Mouse (Mus musculus): Measurements from ENCODE around the gene Fxr1. TPM values are rescaled to one million over a fixed set of nuclear protein-coding genes. Genes with fewer than 3 reads are reported as not detected.
A peak's percentile ranks its signal among the peaks of the same experiment; 100 is the strongest.
"Not testable (repeated sequence)": the region's sequence is repeated elsewhere in the genome, so short reads cannot be mapped to it uniquely, and the experiment has no call there.

The Fxr1 gene
- total RNA-seq (2021): 10 to 100 TPM; 64.5 to 66.0 TPM
- long read RNA-seq, experiment 1, partial matches to known transcripts: 10 of 24 reads
- long read RNA-seq, experiment 1, other reads (novel, unspliced or antisense): 7 of 24 reads
- long read RNA-seq, experiment 2, partial matches to known transcripts: 4 of 10 reads
- long read RNA-seq, experiment 2, other reads (novel, unspliced or antisense): 3 of 10 reads

- DNase-seq (ENCODE audit: low spot score in 2 of 2): peak; percentile 75 to 83
- intact Hi-C loops (cut with DNase I): no loop called here
Measured at GRCm38 (mm10) chr3:34019540-34020381, at the start of gene Fxr1. TSS of gene Fxr1 (plus strand) at chr3:34019943.

GRCm38 (mm10) chr3:33979395-33979794 is 40.3 kb upstream of the Fxr1 start:
- intact Hi-C loops (cut with DNase I): no loop called here
- no peak for DNase-seq (ENCODE audit: low spot score in 2 of 2)

GRCm38 (mm10) chr3:33982746-33983145 is 37.0 kb upstream of the Fxr1 start:
- intact Hi-C loops (cut with DNase I): no loop called here
- no peak for DNase-seq (ENCODE audit: low spot score in 2 of 2)

- no peak for DNase-seq (ENCODE audit: low spot score in 2 of 2)
- intact Hi-C loops (cut with DNase I): no loop called here
Measured at GRCm38 (mm10) chr3:33989302-33989701, 30.4 kb upstream of the Fxr1 start.

GRCm38 (mm10) chr3:33990451-33990850 is 29.3 kb upstream of the Fxr1 start:
- intact Hi-C loops (cut with DNase I): no loop called here
- no peak for DNase-seq (ENCODE audit: low spot score in 2 of 2)

- intact Hi-C loops (cut with DNase I): no loop called here
- DNase-seq (ENCODE audit: low spot score in 2 of 2): peak in 1 of 2 experiments; percentile 6
Measured at GRCm38 (mm10) chr3:33990921-33991320, 28.8 kb upstream of the Fxr1 start.

- intact Hi-C loops (cut with DNase I): no loop called here
- no peak for DNase-seq (ENCODE audit: low spot score in 2 of 2)
Measured at GRCm38 (mm10) chr3:33993421-33994126, 26.2 kb upstream of the Fxr1 start.

GRCm38 (mm10) chr3:33994127-33994488 is 25.6 kb upstream of the Fxr1 start:
- no peak for DNase-seq (ENCODE audit: low spot score in 2 of 2)
- intact Hi-C loops (cut with DNase I): no loop called here

- DNase-seq (ENCODE audit: low spot score in 2 of 2); intact Hi-C loops (cut with DNase I): not testable (repeated sequence)
Measured at GRCm38 (mm10) chr3:34001691-34002090, 18.1 kb upstream of the Fxr1 start.

- no peak for DNase-seq (ENCODE audit: low spot score in 2 of 2)
- intact Hi-C loops (cut with DNase I): no loop called here
Measured at GRCm38 (mm10) chr3:34003860-34004259, 15.9 kb upstream of the Fxr1 start.

GRCm38 (mm10) chr3:34006301-34006700 is 13.4 kb upstream of the Fxr1 start:
- intact Hi-C loops (cut with DNase I): no loop called here
- DNase-seq (ENCODE audit: low spot score in 2 of 2): no peak

GRCm38 (mm10) chr3:34006824-34007223 is 12.9 kb upstream of the Fxr1 start:
- no peak for DNase-seq (ENCODE audit: low spot score in 2 of 2)
- intact Hi-C loops (cut with DNase I): no loop called here

GRCm38 (mm10) chr3:34007611-34008010 is 12.1 kb upstream of the Fxr1 start:
- intact Hi-C loops (cut with DNase I): no loop called here
- no peak for DNase-seq (ENCODE audit: low spot score in 2 of 2)

GRCm38 (mm10) chr3:34008191-34008590 is 11.6 kb upstream of the Fxr1 start:
- intact Hi-C loops (cut with DNase I): no loop called here
- no peak for DNase-seq (ENCODE audit: low spot score in 2 of 2)

- DNase-seq (ENCODE audit: low spot score in 2 of 2): peak in 1 of 2 experiments; percentile 6
- intact Hi-C loops (cut with DNase I): no loop called here
Measured at GRCm38 (mm10) chr3:34020382-34021258, 877 bp downstream of the Fxr1 start.

GRCm38 (mm10) chr3:34021259-34021828 is 1.6 kb downstream of the Fxr1 start:
- intact Hi-C loops (cut with DNase I): no loop called here
- no peak for DNase-seq (ENCODE audit: low spot score in 2 of 2)

GRCm38 (mm10) chr3:34028935-34029334 is 9.2 kb downstream of the Fxr1 start:
- intact Hi-C loops (cut with DNase I): no loop called here

GRCm38 (mm10) chr3:34030601-34031000 is 10.9 kb downstream of the Fxr1 start:
- no peak for DNase-seq (ENCODE audit: low spot score in 2 of 2)
- intact Hi-C loops (cut with DNase I): no loop called here

More at GRCm38 (mm10) chr3:34028935-34029334, 9.2 kb downstream of the Fxr1 start:
- DNase-seq (ENCODE audit: low spot score in 2 of 2): no peak

- intact Hi-C loops (cut with DNase I): no loop called here
- DNase-seq (ENCODE audit: low spot score in 2 of 2): no peak
Measured at GRCm38 (mm10) chr3:34033720-34034364, 14.1 kb downstream of the Fxr1 start.
